Mouse (Mus musculus): Measurements from ENCODE around the gene Kifc3. TPM values are rescaled to one million over a fixed set of nuclear protein-coding genes. Genes with fewer than 3 reads are reported as not detected.

The Kifc3 gene
- polyA plus RNA-seq, 1 experiment from 2014 or later: 8.9 TPM

GRCm38 (mm10) chr8:95127658-95128057 is 75.0 kb downstream of the Kifc3 start:
- H3K27me3 ChIP-seq (replicated peaks; ENCODE audit: control insufficient read depth, insufficient read depth, low read length): no peaks in the 10 kb centered on the region
- DNase-seq (ENCODE audit: low spot score) (no peak), ATAC-seq (no peak)
- no peaks in the 10 kb centered on the region for H3K9me3 ChIP-seq (replicated peaks; ENCODE audit: control insufficient read depth, low read length)
- no peak overlapping the region for H3K9ac ChIP-seq (ENCODE audit: low read length)
- no peak overlapping the region for H3K4me2 ChIP-seq (ENCODE audit: low read length)
- no peak overlapping the region for H3K4me3 ChIP-seq (ENCODE audit: low read depth, low read length)
- no peaks in the 10 kb centered on the region for H3K4me1 ChIP-seq (ENCODE audit: control insufficient read depth, insufficient read depth, low read length)
- WGBS: 75% methylated on average over 9 of the region's 9 CpGs
- no peaks in the 10 kb centered on the region for H3K36me3 ChIP-seq (ENCODE audit: control insufficient read depth, insufficient read depth, low read length)
- no peak overlapping the region for H3K27ac ChIP-seq (ENCODE audit: low read depth, low read length)

DNA sequence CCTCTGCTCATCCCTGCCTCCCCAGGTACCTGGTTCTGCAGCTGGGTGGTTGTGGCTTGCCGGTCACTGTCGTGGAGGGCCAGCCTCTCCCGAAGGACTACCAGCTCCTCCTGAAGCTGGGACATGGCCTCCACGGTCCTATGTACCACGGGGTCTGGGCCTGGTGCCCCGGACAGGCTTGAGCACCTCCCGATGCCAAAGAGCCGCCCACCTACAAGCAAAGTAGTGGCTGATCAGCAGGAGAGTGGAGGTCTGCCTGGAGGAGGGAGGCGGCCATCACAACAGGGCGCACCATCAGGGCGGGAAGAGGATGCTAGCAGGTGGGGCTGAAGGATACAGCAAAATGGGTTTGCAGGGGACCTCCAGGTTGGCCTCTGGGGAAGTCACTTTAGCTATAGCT is 76.1 kb downstream of the Kifc3 start:
- 84% methylated on average over 11 of the region's 11 CpGs for WGBS
- no peaks in the 10 kb centered on the region for H3K4me1 ChIP-seq (ENCODE audit: control insufficient read depth, insufficient read depth, low read length)
- ATAC-seq (no peak), DNase-seq (ENCODE audit: low spot score) (no peak)
- no peak overlapping the region for H3K27ac ChIP-seq (ENCODE audit: low read depth, low read length)
- no peaks in the 10 kb centered on the region for H3K9me3 ChIP-seq (replicated peaks; ENCODE audit: control insufficient read depth, low read length)
- no peak overlapping the region for H3K4me3 ChIP-seq (ENCODE audit: low read depth, low read length)
- no peak overlapping the region for H3K9ac ChIP-seq (ENCODE audit: low read length)
- H3K36me3 ChIP-seq (ENCODE audit: control insufficient read depth, insufficient read depth, low read length): no peaks in the 10 kb centered on the region
- H3K4me2 ChIP-seq (ENCODE audit: low read length): no peak overlapping the region
- no peaks in the 10 kb centered on the region for H3K27me3 ChIP-seq (replicated peaks; ENCODE audit: control insufficient read depth, insufficient read depth, low read length)

DNA sequence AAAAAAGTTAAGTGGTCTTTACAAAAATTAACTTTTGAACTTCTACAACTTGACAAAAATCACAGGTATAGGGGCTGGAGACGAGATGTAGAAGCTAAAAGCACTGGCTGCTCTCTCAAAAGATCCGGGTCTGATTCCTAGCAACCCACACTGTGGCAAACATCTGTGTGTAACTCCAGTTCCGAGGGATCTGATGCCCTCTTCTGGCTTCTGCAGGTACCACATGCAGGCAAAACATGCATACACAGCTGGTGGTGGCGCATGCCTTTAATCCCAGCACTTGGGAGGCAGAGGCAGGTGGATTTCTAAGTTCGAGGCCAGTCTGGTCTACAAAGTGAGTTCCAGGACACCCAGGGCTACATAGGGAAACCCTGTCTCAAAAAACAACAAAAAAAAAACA is 79.2 kb downstream of the Kifc3 start:
- Histone ChIP-seq H3K9me3 (replicated peaks; ENCODE audit: control insufficient read depth, low read length) (no peaks in the 10 kb centered on the region), H3K4me1 (ENCODE audit: control insufficient read depth, insufficient read depth, low read length) (no peaks in the 10 kb centered on the region), H3K4me2 (ENCODE audit: low read length) (no peak overlapping the region), H3K4me3 (ENCODE audit: low read depth, low read length) (no peak overlapping the region), H3K36me3 (ENCODE audit: control insufficient read depth, insufficient read depth, low read length) (no peaks in the 10 kb centered on the region), H3K9ac (ENCODE audit: low read length) (no peak overlapping the region), H3K27ac (ENCODE audit: low read depth, low read length) (no peak overlapping the region), H3K27me3 (replicated peaks; ENCODE audit: control insufficient read depth, insufficient read depth, low read length) (no peaks in the 10 kb centered on the region)
- DNase-seq (ENCODE audit: low spot score) (no peak), ATAC-seq (no peak)
- 88% methylated on average over 5 of the region's 5 CpGs for WGBS

GRCm38 (mm10) chr8:95113750-95114149 is 88.9 kb downstream of the Kifc3 start:
- DNase-seq (ENCODE audit: low spot score) (peak; percentile 80), ATAC-seq (peak; percentile 34; the same call in 1 of the 2 replicates)
- no peaks in the 10 kb centered on the region for H3K4me1 ChIP-seq (ENCODE audit: control insufficient read depth, insufficient read depth, low read length)
- H3K36me3 ChIP-seq (ENCODE audit: control insufficient read depth, insufficient read depth, low read length): no peaks in the 10 kb centered on the region
- no peak overlapping the region for H3K9ac ChIP-seq (ENCODE audit: low read length)
- WGBS: 82% methylated on average over 3 of the region's 3 CpGs
- H3K27ac ChIP-seq (ENCODE audit: low read depth, low read length): no peak overlapping the region
- no peak overlapping the region for H3K4me3 ChIP-seq (ENCODE audit: low read depth, low read length)
- H3K4me2 ChIP-seq (ENCODE audit: low read length): no peak overlapping the region
- H3K9me3 ChIP-seq (replicated peaks; ENCODE audit: control insufficient read depth, low read length): no peaks in the 10 kb centered on the region
- H3K27me3 ChIP-seq (replicated peaks; ENCODE audit: control insufficient read depth, insufficient read depth, low read length): no peaks in the 10 kb centered on the region

DNA sequence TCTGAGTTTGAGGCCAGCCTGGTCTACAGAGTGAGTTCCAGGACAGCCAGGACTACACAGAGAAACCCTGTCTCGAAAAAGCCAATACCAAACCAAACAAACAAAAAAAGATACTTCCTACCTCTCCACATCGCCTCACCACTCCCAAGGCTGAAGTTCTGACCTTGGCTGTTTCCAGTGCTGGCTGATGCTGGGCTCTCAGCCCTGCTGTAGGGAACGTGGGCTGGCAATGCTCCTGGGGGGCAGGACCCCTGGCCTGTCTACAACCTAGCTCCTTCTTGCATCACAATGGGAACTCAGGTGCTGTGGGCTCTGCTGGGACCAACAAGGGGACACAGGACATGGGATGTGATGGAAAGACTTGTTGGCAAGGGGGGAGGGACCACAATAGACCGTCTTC is 89.5 kb downstream of the Kifc3 start:
- ATAC-seq (no peak), DNase-seq (ENCODE audit: low spot score) (no peak)
- Histone ChIP-seq H3K36me3 (ENCODE audit: control insufficient read depth, insufficient read depth, low read length) (no peaks in the 10 kb centered on the region), H3K4me3 (ENCODE audit: low read depth, low read length) (no peak overlapping the region), H3K4me1 (ENCODE audit: control insufficient read depth, insufficient read depth, low read length) (no peaks in the 10 kb centered on the region), H3K9me3 (replicated peaks; ENCODE audit: control insufficient read depth, low read length) (no peaks in the 10 kb centered on the region), H3K9ac (ENCODE audit: low read length) (no peak overlapping the region), H3K27me3 (replicated peaks; ENCODE audit: control insufficient read depth, insufficient read depth, low read length) (no peaks in the 10 kb centered on the region), H3K4me2 (ENCODE audit: low read length) (no peak overlapping the region), H3K27ac (ENCODE audit: low read depth, low read length) (no peak overlapping the region)
- WGBS: 82% methylated on average over 4 of the region's 4 CpGs

DNA sequence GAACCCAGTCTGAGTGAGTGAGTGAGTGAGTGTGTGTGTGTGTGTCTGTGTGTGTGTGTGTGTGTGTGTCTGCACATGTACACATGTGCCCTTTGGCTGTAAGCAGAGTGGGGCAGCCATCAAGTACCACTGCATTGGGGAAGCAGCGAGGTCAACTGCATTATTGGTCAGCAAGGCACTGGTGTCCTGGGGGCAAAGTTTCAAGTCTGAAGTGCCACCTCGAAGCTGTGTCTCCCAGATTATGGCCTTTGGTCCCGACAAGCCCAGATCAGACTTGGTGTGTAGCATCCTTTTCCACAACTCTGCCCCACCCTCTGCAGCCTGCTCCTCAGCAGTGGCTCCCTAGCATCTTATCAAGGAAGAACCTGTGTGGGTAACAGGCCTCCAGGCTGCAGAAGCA is 90.0 kb downstream of the Kifc3 start:
- 94% methylated on average over 3 of the region's 3 CpGs for WGBS
- H3K9me3 ChIP-seq (replicated peaks; ENCODE audit: control insufficient read depth, low read length): no peaks in the 10 kb centered on the region
- H3K27ac ChIP-seq (ENCODE audit: low read depth, low read length): no peak overlapping the region
- DNase-seq (ENCODE audit: low spot score) (no peak), ATAC-seq (no peak)
- H3K4me2 ChIP-seq (ENCODE audit: low read length): no peak overlapping the region
- H3K27me3 ChIP-seq (replicated peaks; ENCODE audit: control insufficient read depth, insufficient read depth, low read length): no peaks in the 10 kb centered on the region
- H3K4me3 ChIP-seq (ENCODE audit: low read depth, low read length): no peak overlapping the region
- H3K36me3 ChIP-seq (ENCODE audit: control insufficient read depth, insufficient read depth, low read length): no peaks in the 10 kb centered on the region
- H3K9ac ChIP-seq (ENCODE audit: low read length): no peak overlapping the region
- no peaks in the 10 kb centered on the region for H3K4me1 ChIP-seq (ENCODE audit: control insufficient read depth, insufficient read depth, low read length)

DNA sequence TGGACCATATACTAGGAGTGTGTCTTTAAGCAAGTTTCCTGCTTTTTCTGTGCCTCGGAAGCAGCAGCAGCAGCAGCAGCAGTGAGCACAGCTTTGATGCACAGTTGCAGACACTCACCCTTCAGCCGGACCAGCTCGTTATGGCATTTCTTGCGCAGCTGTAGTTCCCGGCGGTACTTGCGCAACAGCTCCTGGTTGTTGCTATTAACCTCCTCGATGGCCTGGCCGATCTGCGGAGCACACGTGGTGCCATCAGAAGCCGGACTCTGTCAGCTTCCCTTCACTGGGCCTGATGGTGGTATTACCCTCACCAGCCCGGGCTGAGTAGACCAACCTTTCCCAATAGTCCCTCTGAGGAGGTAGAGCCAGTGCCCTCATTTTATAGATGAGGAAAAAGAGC is 95.3 kb downstream of the Kifc3 start:
- H3K4me3 ChIP-seq (ENCODE audit: low read depth, low read length): no peak overlapping the region
- H3K27ac ChIP-seq (ENCODE audit: low read depth, low read length): no peak overlapping the region
- H3K4me2 ChIP-seq (ENCODE audit: low read length): no peak overlapping the region
- ATAC-seq: no peak
- WGBS: 87% methylated on average over 13 of the region's 13 CpGs
- no peaks in the 10 kb centered on the region for H3K4me1 ChIP-seq (ENCODE audit: control insufficient read depth, insufficient read depth, low read length)
- H3K9me3 ChIP-seq (replicated peaks; ENCODE audit: control insufficient read depth, low read length): no peaks in the 10 kb centered on the region
- 0 out of 2 replicates have a peak, but pooled peaks cover 5% of the 10 kb centered on the region for H3K36me3 ChIP-seq (ENCODE audit: control insufficient read depth, insufficient read depth, low read length)
- H3K9ac ChIP-seq (ENCODE audit: low read length): no peak overlapping the region
- no peak for DNase-seq (ENCODE audit: low spot score)
- no peaks in the 10 kb centered on the region for H3K27me3 ChIP-seq (replicated peaks; ENCODE audit: control insufficient read depth, insufficient read depth, low read length)

GRCm38 (mm10) chr8:95101972-95102371 is 100.6 kb downstream of the Kifc3 start:
- Histone ChIP-seq H3K4me2 (ENCODE audit: low read length) (no peak overlapping the region), H3K27me3 (replicated peaks; ENCODE audit: control insufficient read depth, insufficient read depth, low read length) (no peaks in the 10 kb centered on the region), H3K9me3 (replicated peaks; ENCODE audit: control insufficient read depth, low read length) (no peaks in the 10 kb centered on the region), H3K27ac (ENCODE audit: low read depth, low read length) (no peak overlapping the region), H3K4me3 (ENCODE audit: low read depth, low read length) (no peak overlapping the region), H3K36me3 (ENCODE audit: control insufficient read depth, insufficient read depth, low read length) (peaks cover 44% of the 10 kb centered on the region), H3K4me1 (ENCODE audit: control insufficient read depth, insufficient read depth, low read length) (no peaks in the 10 kb centered on the region), H3K9ac (ENCODE audit: low read length) (no peak overlapping the region)
- ATAC-seq (no peak), DNase-seq (ENCODE audit: low spot score) (no peak)
- 78% methylated on average over 4 of the region's 4 CpGs for WGBS

GRCm38 (mm10) chr8:95099009-95099408 is 103.6 kb downstream of the Kifc3 start:
- Histone ChIP-seq H3K9ac (ENCODE audit: low read length) (no peak overlapping the region), H3K27ac (ENCODE audit: low read depth, low read length) (no peak overlapping the region), H3K36me3 (ENCODE audit: control insufficient read depth, insufficient read depth, low read length) (peaks cover 71% of the 10 kb centered on the region), H3K4me1 (ENCODE audit: control insufficient read depth, insufficient read depth, low read length) (no peaks in the 10 kb centered on the region), H3K9me3 (replicated peaks; ENCODE audit: control insufficient read depth, low read length) (no peaks in the 10 kb centered on the region), H3K4me2 (ENCODE audit: low read length) (no peak overlapping the region), H3K27me3 (replicated peaks; ENCODE audit: control insufficient read depth, insufficient read depth, low read length) (no peaks in the 10 kb centered on the region), H3K4me3 (ENCODE audit: low read depth, low read length) (no peak overlapping the region)
- DNase-seq (ENCODE audit: low spot score): peak; percentile 66
- peak; percentile 78 for ATAC-seq
- WGBS: 28% methylated on average over 5 of the region's 5 CpGs

Data from forebrain, embryonic 14.5 days (tissue).